Mouse (Mus musculus): Measurements from ENCODE around the gene Cmtm5.
A peak's percentile ranks its signal among the peaks of the same experiment; 100 is the strongest.

Cmtm5 gene

GRCm38 (mm10) chr14:54935904-54936830 lies at the start of gene Cmtm5:
TSS of gene Cmtm5 (plus strand) at chr14:54936261.
- DNase-seq = no peak

- DNase-seq = no peak
These were observed 43.9 kb upstream of the Cmtm5 start, which contains the start of gene Pabpn1 for GRCm38 (mm10) chr14:54892200-54892599. TSS of gene Pabpn1 (plus strand) at chr14:54892500.

- DNase-seq = peak; percentile 95 to 99
These were observed 42.3 kb upstream of the Cmtm5 start for GRCm38 (mm10) chr14:54893651-54894181.

GRCm38 (mm10) chr14:54894296-54895151 lies 41.5 kb upstream of the Cmtm5 start:
- peak in 1 of 2 experiments; percentile 61 for DNase-seq

- no peak for DNase-seq
These were observed 38.6 kb upstream of the Cmtm5 start for GRCm38 (mm10) chr14:54897445-54897844.

- DNase-seq = peak in 1 of 2 experiments; percentile 33
These were observed 35.7 kb upstream of the Cmtm5 start for GRCm38 (mm10) chr14:54900383-54900782.

GRCm38 (mm10) chr14:54903641-54904040 lies 32.4 kb upstream of the Cmtm5 start:
- DNase-seq = no peak

- no peak for DNase-seq
These were observed 27.4 kb upstream of the Cmtm5 start for GRCm38 (mm10) chr14:54908682-54909081.

- no peak for DNase-seq
These were observed 23.8 kb upstream of the Cmtm5 start for GRCm38 (mm10) chr14:54912109-54912850.

GRCm38 (mm10) chr14:54912886-54913285 lies 23.2 kb upstream of the Cmtm5 start, which contains the start of gene Slc22a17:
TSS of gene Slc22a17 (minus strand) at chr14:54913132.
- DNase-seq = no peak

- no peak for DNase-seq
These were observed 22.7 kb upstream of the Cmtm5 start for GRCm38 (mm10) chr14:54913343-54913742.

- DNase-seq = no peak
These were observed 15.9 kb upstream of the Cmtm5 start for GRCm38 (mm10) chr14:54920076-54920685.

- no peak for DNase-seq
These were observed 11.3 kb upstream of the Cmtm5 start for GRCm38 (mm10) chr14:54924641-54925348.

GRCm38 (mm10) chr14:54925349-54926342 lies 10.4 kb upstream of the Cmtm5 start, which contains the start of gene Efs:
TSS of gene Efs (minus strand) at chr14:54926126.
- DNase-seq = no peak

- DNase-seq = no peak
These were observed 9.5 kb upstream of the Cmtm5 start for GRCm38 (mm10) chr14:54926401-54927158.

GRCm38 (mm10) chr14:54927296-54927695 lies 8.8 kb upstream of the Cmtm5 start:
- no peak for DNase-seq

GRCm38 (mm10) chr14:54929801-54930200 lies 6.3 kb upstream of the Cmtm5 start:
- DNase-seq = no peak

- no peak for DNase-seq
These were observed 5.6 kb upstream of the Cmtm5 start for GRCm38 (mm10) chr14:54930431-54930830.

- no peak for DNase-seq
These were observed 3.4 kb upstream of the Cmtm5 start, which contains the start of gene Il25 for GRCm38 (mm10) chr14:54932645-54933150. TSS of gene Il25 (plus strand) at chr14:54932695.

Data from thymus, adult 18-20 months (tissue).